Mouse (Mus musculus): Measurements from ENCODE around the gene Nhlh1. TPM values are rescaled to one million over a fixed set of nuclear protein-coding genes. Genes with fewer than 3 reads are reported as not detected.

Nhlh1 gene
- total and polyA plus RNA-seq, 3 experiments = not detected

GRCm38 (mm10) chr1:172094295-172094694 lies 36.9 kb upstream of the Nhlh1 start:
- Histone ChIP-seq H3K4me1 (ENCODE audit: control insufficient read depth in 1 of 2, insufficient read depth in 2 of 2, low read length in 2 of 2) (peaks cover 3 to 5% of the 10 kb centered on the region in 2 experiments; a peak in 3 of 4 replicates), H3K4me3 (ENCODE audit: control insufficient read depth in 1 of 2, insufficient read depth in 1 of 2, low read depth in 2 of 2, low read length in 2 of 2) (no peak overlapping the region), H3K9me3 (replicated peaks; ENCODE audit: insufficient read depth, low read length) (no peaks in the 10 kb centered on the region), H3K9ac (ENCODE audit: control insufficient read depth, low read depth, low read length, poor library complexity, severe bottlenecking) (no peak overlapping the region), H3K79me2 (ENCODE audit: control insufficient read depth, insufficient read depth, low read length, poor library complexity) (peaks cover 1% of the 10 kb centered on the region; the same call in 1 of the 2 replicates), H3K27ac (ENCODE audit: control insufficient read depth, low read depth, low read length) (no peak overlapping the region), H3K36me3 (ENCODE audit: control insufficient read depth in 1 of 2, insufficient read depth in 2 of 2, low read length in 2 of 2) (peaks cover 18 to 24% of the 10 kb centered on the region in 2 experiments), H3K27me3 (ENCODE audit: control insufficient read depth in 1 of 2, insufficient read depth in 2 of 2, low read length in 2 of 2) (no peaks in the 10 kb centered on the region)
- no peak for TF ChIP-seq MAFK (IDR thresholded peaks at IDR 0.05; ENCODE audit: borderline replicate concordance, low read depth, low read length)
- TF ChIP-seq USF2 (IDR thresholded peaks at IDR 0.05; ENCODE audit: borderline replicate concordance in 1 of 2, insufficient read depth in 1 of 2, low read depth in 1 of 2, low read length in 2 of 2) = no peak
- no peak for TF ChIP-seq KAT2A (conservative IDR thresholded peaks at IDR 0.05; ENCODE audit: low read depth, low read length)
- no peak for TF ChIP-seq ZNF384 (IDR thresholded peaks at IDR 0.05; ENCODE audit: low read depth, low read length)
- no peak for TF ChIP-seq TAL1 (IDR thresholded peaks at IDR 0.05; ENCODE audit: low read length)
- TF ChIP-seq GATA1 (IDR thresholded peaks at IDR 0.05; ENCODE audit: low read depth, low read length) = no peak
- TF ChIP-seq ZC3H11A (IDR thresholded peaks at IDR 0.05; ENCODE audit: low read depth, low read length) = no peak
- no peak for TF ChIP-seq HCFC1 (IDR thresholded peaks at IDR 0.05; ENCODE audit: low read depth, low read length)
- no peak for TF ChIP-seq SMC3 (IDR thresholded peaks at IDR 0.05; ENCODE audit: low read depth, low read length)
- TF ChIP-seq ZMIZ1 (IDR thresholded peaks at IDR 0.05; ENCODE audit: low read depth, low read length) = no peak
- no peak for TF ChIP-seq UBTF (IDR thresholded peaks at IDR 0.05; ENCODE audit: borderline replicate concordance, insufficient read depth, low read depth, low read length)
- TF ChIP-seq RCOR1 (IDR thresholded peaks at IDR 0.05; ENCODE audit: low read depth, low read length) = no peak
- no peak for TF ChIP-seq MAX (IDR thresholded peaks at IDR 0.05; ENCODE audit: low read length)
- TF ChIP-seq USF1 (IDR thresholded peaks at IDR 0.05; ENCODE audit: low read depth, low read length) = no peak
- no peak for TF ChIP-seq POLR2AphosphoS5 (IDR thresholded peaks at IDR 0.05; ENCODE audit: borderline replicate concordance, low read depth, low read length)
- TF ChIP-seq ETS1 (IDR thresholded peaks at IDR 0.05; ENCODE audit: low read depth, low read length) = no peak
- no peak for TF ChIP-seq MYB (IDR thresholded peaks at IDR 0.05; ENCODE audit: low read depth, low read length)
- no peak for TF ChIP-seq CTCF (IDR thresholded peaks at IDR 0.05 in 2 of 3, conservative IDR thresholded peaks at IDR 0.05 in 1 of 3; ENCODE audit: control insufficient read depth in 1 of 3, insufficient read depth in 1 of 3, low read depth in 2 of 3, low read length in 3 of 3, poor library complexity in 1 of 3, severe bottlenecking in 1 of 3)
- no peak for TF ChIP-seq E2F4 (IDR thresholded peaks at IDR 0.05; ENCODE audit: borderline replicate concordance, low read depth, low read length)
- TF ChIP-seq MAZ (IDR thresholded peaks at IDR 0.05; ENCODE audit: low read depth, low read length) = no peak
- no peak for DNase-seq (ENCODE audit: low read depth, low spot score)

DNA sequence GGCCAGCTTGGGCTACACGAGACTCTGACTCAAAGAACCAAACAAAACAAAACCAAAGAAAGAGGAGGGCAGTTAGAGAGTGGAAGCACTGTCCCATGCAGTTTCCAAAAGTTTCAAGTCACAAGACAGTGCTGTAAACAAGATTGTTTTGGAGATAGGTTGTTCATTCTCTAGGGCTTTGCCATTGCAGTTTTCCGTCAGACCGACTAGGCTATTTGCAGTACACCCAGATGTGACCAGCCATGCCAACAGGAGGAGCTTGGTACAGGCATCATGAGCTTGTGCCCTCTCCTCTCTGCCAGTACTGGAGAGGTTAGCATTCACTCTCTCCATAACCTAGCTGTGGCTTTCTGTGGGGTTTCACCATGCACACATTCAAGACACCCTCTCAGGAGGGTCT lies 36.1 kb upstream of the Nhlh1 start:
- H3K79me2 ChIP-seq (ENCODE audit: control insufficient read depth, insufficient read depth, low read length, poor library complexity) = peaks cover 1% of the 10 kb centered on the region; the same call in 1 of the 2 replicates
- no peak overlapping the region for H3K9ac ChIP-seq (ENCODE audit: control insufficient read depth, low read depth, low read length, poor library complexity, severe bottlenecking)
- H3K36me3 ChIP-seq (ENCODE audit: control insufficient read depth in 1 of 2, insufficient read depth in 2 of 2, low read length in 2 of 2) = peaks cover 18 to 26% of the 10 kb centered on the region in 2 experiments
- no peaks in the 10 kb centered on the region for H3K27me3 ChIP-seq (ENCODE audit: control insufficient read depth in 1 of 2, insufficient read depth in 2 of 2, low read length in 2 of 2)
- no peak overlapping the region for H3K27ac ChIP-seq (ENCODE audit: control insufficient read depth, low read depth, low read length)
- H3K4me3 ChIP-seq (ENCODE audit: control insufficient read depth in 1 of 2, insufficient read depth in 1 of 2, low read depth in 2 of 2, low read length in 2 of 2) = no peak overlapping the region
- H3K9me3 ChIP-seq (replicated peaks; ENCODE audit: insufficient read depth, low read length) = no peaks in the 10 kb centered on the region
- DNase-seq (ENCODE audit: low read depth, low spot score) = no peak
- TF ChIP-seq POLR2A (IDR thresholded peaks at IDR 0.05; ENCODE audit: control insufficient read depth in 1 of 2, insufficient read depth in 1 of 2, low read depth in 1 of 2, low read length in 2 of 2, poor library complexity in 1 of 2) = no peak
- TF ChIP-seq SIN3A (IDR thresholded peaks at IDR 0.05; ENCODE audit: low read length) = no peak
- TF ChIP-seq MYC (IDR thresholded peaks at IDR 0.05; ENCODE audit: low read depth, low read length) = no peak
- TF ChIP-seq EP300 (IDR thresholded peaks at IDR 0.05; ENCODE audit: low read depth in 1 of 2, low read length in 2 of 2) = no peak
- no peak for TF ChIP-seq CHD2 (IDR thresholded peaks at IDR 0.05; ENCODE audit: low read length)
- no peak for TF ChIP-seq GATA1 (IDR thresholded peaks at IDR 0.05; ENCODE audit: low read depth, low read length)
- no peak for TF ChIP-seq BHLHE40 (IDR thresholded peaks at IDR 0.05; ENCODE audit: borderline replicate concordance, low read depth, low read length)
- no peak for TF ChIP-seq ZMIZ1 (IDR thresholded peaks at IDR 0.05; ENCODE audit: low read depth, low read length)
- no peak for TF ChIP-seq MAFK (IDR thresholded peaks at IDR 0.05; ENCODE audit: borderline replicate concordance, low read depth, low read length)
- no peak for TF ChIP-seq TCF12 (IDR thresholded peaks at IDR 0.05; ENCODE audit: low read depth, low read length)
- no peak for TF ChIP-seq NELFE (IDR thresholded peaks at IDR 0.05; ENCODE audit: low read depth, low read length)
- TF ChIP-seq RAD21 (IDR thresholded peaks at IDR 0.05; ENCODE audit: low read depth, low read length) = no peak
- TF ChIP-seq MEF2A (IDR thresholded peaks at IDR 0.05; ENCODE audit: extremely low read depth, insufficient replicate concordance, low read depth, low read length, poor library complexity, severe bottlenecking) = no peak
- TF ChIP-seq ZNF384 (IDR thresholded peaks at IDR 0.05; ENCODE audit: low read depth, low read length) = no peak
- no peak for TF ChIP-seq GABPA (IDR thresholded peaks at IDR 0.05; ENCODE audit: low read depth, low read length)
- no peak for TF ChIP-seq POLR2AphosphoS5 (IDR thresholded peaks at IDR 0.05; ENCODE audit: borderline replicate concordance, low read depth, low read length)
- TF ChIP-seq MAX (IDR thresholded peaks at IDR 0.05; ENCODE audit: low read length) = no peak
- no peak for TF ChIP-seq USF1 (IDR thresholded peaks at IDR 0.05; ENCODE audit: low read depth, low read length)
- peaks cover 3 to 5% of the 10 kb centered on the region in 2 experiments; a peak in 3 of 4 replicates for H3K4me1 ChIP-seq (ENCODE audit: control insufficient read depth in 1 of 2, insufficient read depth in 2 of 2, low read length in 2 of 2)

All from MEL (cell line).